Mouse (Mus musculus): ENCODE measurements around the gene Tex22. TPM values are rescaled to one million over a fixed set of nuclear protein-coding genes. Genes with fewer than 3 reads are reported as not detected.

Gene Tex22
- total RNA-seq, 1 experiment from 2014 or later: not detected

DNA sequence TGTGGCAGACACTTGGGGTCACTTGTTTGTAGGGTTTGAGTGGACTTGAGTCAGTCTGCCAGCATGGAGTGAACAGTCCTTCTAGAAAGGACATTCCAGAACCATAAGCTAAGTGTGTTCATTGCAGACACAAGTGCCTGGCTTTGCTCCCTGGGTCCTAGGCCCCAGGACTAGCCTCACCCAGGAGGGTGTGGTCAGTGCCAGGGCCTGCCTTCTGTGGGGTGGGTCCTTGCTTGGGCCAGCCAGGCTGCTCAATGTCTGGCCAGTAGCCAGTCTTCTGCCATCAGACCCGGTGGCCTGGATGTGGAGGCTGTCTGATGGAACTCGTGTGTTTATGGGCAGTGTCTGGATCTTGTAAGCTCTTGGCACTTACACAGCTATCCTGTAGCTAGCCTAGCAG lies 58.3 kb downstream of the Tex22 start:
- no peak for ATAC-seq (replicated peaks; ENCODE audit: insufficient number of reproducible peaks, low FRiP score, low TSS enrichment, poor library complexity, severe bottlenecking)

DNA sequence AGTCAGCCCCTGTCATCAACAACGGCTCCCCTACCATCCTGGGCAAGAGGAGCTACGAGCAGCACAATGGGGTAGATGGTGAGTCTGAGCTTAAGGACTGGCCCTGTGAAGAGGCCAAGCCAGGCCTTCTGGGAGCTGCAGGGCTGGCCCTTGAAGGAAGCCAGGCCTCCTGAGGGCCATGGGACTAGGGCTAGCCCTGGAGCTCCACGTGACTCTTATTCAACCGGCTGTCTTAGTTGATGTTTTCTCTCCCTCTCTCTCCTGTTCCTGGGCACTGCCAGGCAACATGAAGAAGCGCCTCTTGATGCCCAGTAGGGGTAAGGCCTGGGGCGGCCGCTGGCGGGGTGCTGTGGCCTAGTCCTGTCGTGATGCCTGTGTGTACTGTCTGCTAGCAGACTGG lies 59.0 kb downstream of the Tex22 start:
- ATAC-seq (replicated peaks; ENCODE audit: insufficient number of reproducible peaks, low FRiP score, low TSS enrichment, poor library complexity, severe bottlenecking): no peak

DNA sequence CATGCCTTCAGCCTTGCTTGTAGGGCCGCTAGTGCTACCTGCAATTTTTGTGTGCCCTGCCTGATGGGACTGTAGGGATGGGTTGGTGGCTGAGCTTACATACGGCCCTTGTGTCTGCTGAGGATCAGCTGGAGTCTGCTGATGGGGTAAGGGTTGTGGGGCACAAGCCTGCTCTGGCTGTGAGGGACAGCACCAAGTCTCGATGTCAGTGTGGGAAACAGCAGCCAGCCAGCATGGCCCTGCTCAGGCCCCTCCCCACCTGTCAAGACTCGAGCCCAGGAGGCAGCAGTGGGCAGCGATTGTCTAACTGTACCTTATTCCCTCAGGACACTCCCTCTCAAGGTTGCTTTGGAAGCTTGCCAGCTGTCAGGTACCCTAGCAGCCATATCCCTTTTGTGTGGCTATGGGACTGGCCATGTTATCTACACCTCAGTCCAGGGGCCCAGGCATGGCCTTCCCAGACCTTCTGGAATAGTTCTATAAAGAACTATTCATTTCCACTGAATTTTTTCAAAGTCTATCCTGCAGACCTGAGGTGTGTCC lies 59.6 kb downstream of the Tex22 start:
- no peak for ATAC-seq (replicated peaks; ENCODE audit: insufficient number of reproducible peaks, low FRiP score, low TSS enrichment, poor library complexity, severe bottlenecking)

DNA sequence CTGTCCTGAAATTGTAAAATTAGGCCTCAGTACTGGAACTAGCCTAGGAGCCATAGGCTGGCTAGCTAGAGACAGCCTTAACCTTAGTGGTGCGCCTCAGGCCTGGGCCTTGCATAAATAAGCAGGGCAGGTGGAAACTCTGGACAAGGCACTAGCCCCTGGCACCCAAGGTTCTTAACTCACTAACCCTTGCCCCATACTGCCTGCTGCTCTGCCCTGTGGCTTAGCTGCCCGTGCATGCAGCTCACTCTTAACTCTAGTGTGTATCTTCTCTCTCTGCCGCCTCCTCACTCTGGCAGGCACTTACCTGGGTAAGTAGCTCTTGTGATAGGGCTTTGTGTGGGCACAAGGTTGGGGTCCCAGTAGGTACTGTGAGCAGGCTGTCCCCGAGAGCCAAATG lies 60.2 kb downstream of the Tex22 start:
- no peak for ATAC-seq (replicated peaks; ENCODE audit: insufficient number of reproducible peaks, low FRiP score, low TSS enrichment, poor library complexity, severe bottlenecking)

DNA sequence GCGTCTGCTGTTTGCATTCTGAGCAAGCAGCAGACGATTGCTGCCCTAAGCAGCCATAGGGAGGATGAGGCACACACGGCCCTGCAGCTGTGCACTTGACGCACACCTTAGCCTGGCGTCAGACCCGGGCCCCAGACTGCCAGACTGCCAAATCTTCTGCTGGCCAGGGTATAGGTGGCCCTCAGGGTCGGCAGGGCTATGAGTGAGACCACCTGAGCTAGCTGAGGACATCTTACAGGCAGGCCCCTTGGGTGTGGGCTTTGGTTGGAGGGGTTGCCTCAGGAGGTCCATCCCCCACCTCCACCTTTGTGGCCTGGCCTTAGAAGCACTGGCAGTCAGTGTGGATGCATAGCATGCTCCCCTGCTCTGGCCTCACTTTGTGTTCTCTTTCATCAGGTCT lies 61.1 kb downstream of the Tex22 start:
- no peak for ATAC-seq (replicated peaks; ENCODE audit: insufficient number of reproducible peaks, low FRiP score, low TSS enrichment, poor library complexity, severe bottlenecking)

DNA sequence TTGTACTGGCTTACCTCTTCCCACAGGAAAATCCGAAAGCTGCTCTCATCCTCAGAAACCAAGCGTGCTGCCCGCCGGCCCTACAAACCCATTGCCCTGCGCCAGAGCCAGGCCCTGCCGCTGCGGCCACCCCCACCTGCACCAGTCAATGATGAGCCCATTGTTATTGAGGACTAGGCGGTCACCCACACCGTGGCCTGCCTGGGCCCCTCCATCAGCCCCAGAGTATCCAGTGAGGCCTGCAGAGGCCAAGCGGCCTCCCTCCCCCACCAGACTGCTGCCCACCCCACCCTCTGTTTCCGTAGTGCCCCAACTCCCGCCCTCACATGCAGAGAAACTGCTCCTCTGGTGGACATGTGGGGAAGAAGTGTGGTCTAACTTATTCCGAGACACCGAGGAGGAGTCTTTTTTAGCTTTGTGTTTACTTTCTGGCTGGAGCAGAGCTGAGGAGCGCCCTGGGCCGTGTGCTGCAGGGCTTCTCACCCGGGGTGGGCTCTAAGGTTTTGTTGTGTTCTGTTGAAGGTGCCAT lies 62.3 kb downstream of the Tex22 start:
- no peak for ATAC-seq (replicated peaks; ENCODE audit: insufficient number of reproducible peaks, low FRiP score, low TSS enrichment, poor library complexity, severe bottlenecking)

DNA sequence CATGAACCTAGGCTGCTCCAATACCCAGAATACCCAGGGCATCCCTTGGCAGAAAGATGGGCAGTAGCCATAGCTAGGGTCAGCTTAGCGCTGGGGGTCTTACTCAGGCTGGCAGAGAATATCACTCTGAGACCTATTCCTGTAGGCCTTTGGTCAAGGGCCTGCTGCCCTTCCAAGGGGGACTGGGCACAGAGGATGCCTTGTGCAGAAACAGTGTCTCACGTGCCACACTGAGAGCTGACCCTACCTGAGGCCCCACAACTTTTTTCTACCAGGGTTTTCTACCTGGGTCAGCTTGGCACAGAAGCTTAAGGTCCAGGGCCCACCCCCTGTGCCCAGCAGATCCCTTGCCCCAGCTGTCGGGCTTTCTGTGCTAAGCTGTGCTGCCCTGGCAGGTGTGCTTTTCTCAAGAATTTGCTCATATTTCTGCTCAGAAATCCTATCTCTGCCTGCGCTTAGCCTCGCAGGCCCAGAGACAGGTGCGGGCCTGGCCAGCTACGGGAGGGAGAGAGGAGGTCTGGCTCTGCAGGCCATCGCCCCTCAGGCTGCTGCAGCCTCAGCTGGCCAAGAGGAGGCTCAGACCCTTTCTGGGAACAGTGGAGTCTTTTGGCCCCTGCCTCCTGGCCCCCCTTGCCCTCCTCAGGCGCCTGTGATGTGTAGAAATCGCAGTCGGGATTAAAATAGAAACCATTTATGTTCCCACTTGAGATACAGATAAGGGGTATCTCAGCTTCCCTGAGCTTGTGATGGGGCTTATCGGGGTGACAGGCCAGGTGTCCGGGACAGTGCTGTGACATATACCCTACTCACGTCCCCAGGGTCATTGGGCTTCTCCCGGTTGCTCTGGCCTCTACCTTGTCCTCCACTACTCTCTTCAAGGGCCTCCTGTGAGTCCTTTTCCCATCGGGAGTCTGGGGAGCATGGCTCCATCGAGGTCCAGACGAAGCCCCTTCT lies 63.2 kb downstream of the Tex22 start:
- no peak for ATAC-seq (replicated peaks; ENCODE audit: insufficient number of reproducible peaks, low FRiP score, low TSS enrichment, poor library complexity, severe bottlenecking)

DNA sequence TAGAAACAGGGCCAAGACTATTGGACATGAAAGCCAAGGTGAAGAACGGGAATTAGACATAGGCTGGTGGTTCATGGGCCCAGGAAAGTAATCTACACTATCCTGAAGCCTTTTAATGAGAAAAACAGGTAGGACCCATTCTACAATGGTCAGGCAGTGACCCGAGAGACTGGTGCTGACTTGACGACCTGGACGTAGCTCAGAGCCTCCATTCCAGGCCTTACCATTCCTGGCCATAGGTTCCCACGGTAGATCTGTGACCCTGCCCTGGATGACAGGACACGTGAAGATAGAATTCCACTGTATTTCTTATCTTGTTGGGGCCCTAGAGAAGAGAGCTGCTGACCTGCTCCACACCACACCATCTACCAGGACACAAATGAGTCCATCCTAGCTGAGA lies 64.0 kb downstream of the Tex22 start:
- ATAC-seq (replicated peaks; ENCODE audit: insufficient number of reproducible peaks, low FRiP score, low TSS enrichment, poor library complexity, severe bottlenecking): no peak

Other genes with a start within 250 kb of the Tex22 start
- 15.5 to 32.2 TPM (median 18.8 TPM) in 3 replicates for gene Cdca4, start 245.1 kb upstream of the Tex22 start, total RNA-seq (2017)
- gene Gpr132, start 206.3 kb upstream of the Tex22 start, total RNA-seq (2017): 61.4 to 99.5 TPM (median 74.8 TPM) in 3 replicates
- 0.11 to 3.6 TPM (median 3.4 TPM) in 3 replicates for gene Jag2, start 144.7 kb upstream of the Tex22 start, total RNA-seq (2017)
- gene Nudt14, start 132.4 kb upstream of the Tex22 start, total RNA-seq (2017): 6.5 to 9.3 TPM (median 7.9 TPM) in 3 replicates
- 2.6 to 4.7 TPM (median 3.0 TPM) in 3 replicates for gene Btbd6, start 98.0 kb upstream of the Tex22 start, total RNA-seq (2017)
- gene Brf1, start 73.8 kb upstream of the Tex22 start, total RNA-seq (2017): 84.1 to 109 TPM (median 105 TPM) in 3 replicates
- gene Pacs2, start 60.0 kb upstream of the Tex22 start, total RNA-seq (2017): 20.5 to 30.3 TPM (median 27.8 TPM) in 3 replicates
- gene Mta1, start 23.8 kb downstream of the Tex22 start, total RNA-seq (2017): 9.6 to 19.4 TPM (median 12.7 TPM) in 3 replicates
- gene Crip2, start 65.7 kb downstream of the Tex22 start, total RNA-seq (2017): 0.57 to 1.7 TPM in 2 of 3 replicates, not detected in the other
- gene Crip1, start 71.8 kb downstream of the Tex22 start, total RNA-seq (2017): 1,094 to 1,293 TPM (median 1,104 TPM) in 3 replicates
- gene Tedc1, start 81.9 kb downstream of the Tex22 start, total RNA-seq (2017): 3.6 to 8.8 TPM (median 4.8 TPM) in 3 replicates
- 0.19 TPM in 1 of 3 replicates, not detected in the others for gene Tmem121, start 111.4 kb downstream of the Tex22 start, total RNA-seq (2017)

All from monocyte, adult 5-6 weeks (primary cell).